ENCODE assay signal across 9 mouse cellular contexts in the genomic region with DNA sequence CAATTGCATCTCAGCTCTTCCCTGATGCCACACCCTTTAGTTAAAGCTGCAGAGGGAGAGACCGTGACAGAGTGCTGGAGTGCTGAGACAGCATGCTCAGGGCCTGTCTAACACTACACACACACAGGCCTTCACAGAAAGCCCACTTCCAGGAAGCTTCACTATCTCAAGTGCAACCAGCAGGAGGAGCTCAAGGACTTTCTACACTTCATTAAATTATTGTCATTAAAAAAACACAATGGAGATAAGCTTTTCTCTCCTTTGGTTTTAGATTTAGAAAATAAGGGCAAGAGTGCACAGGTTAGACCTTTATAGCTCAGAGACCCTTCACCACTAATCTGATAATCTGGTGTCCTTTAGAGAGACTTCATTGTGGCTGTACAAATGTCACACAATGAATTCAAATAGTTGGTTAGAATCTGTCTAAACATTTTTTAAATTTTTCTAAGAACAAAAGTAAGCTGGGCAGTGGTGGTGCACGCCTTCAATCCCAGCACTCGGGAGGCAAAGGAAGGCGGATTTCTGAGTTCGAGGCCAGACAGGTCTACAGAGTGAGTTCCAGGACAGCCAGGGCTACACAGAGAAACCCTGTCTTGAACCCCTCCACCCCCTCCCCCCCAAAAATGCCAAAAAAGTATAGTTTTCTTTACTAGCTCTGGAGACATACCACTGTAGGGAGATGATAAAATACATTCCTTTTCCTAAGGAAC. TPM values are rescaled to one million over a fixed set of nuclear protein-coding genes. Genes with fewer than 3 reads are reported as not detected.
A peak's percentile ranks its signal among the peaks of the same experiment; 100 is the strongest.
DNase-seq lines count a peak whose midpoint lies in the region; ATAC-seq and TF ChIP-seq lines count a peak whose summit lies in the region.
"Had no signal": no experiment of that assay in that cellular context is flagged by ENCODE, and none has a peak within 500 bp of the region (broad histone marks: within the 10 kb centered on the region; RNA-seq: fewer than 3 reads in every experiment).

No protein-coding gene starts in this region.

- H3K9me3 ChIP-seq in hindbrain, embryonic 15.5 days = no peaks in the 10 kb centered on the region
- no peaks in the 10 kb centered on the region for H3K9me3 ChIP-seq in limb, embryonic 14.5 days (ENCODE audit: control insufficient read depth, low read length)
- H3K9me3 ChIP-seq: limb, embryonic 12.5 days had no signal

- DNase-seq in layer of hippocampus, adult 11-12 months (ENCODE audit: low spot score) = peak; percentile 70
- no peak for DNase-seq in layer of hippocampus, adult 9-11 months
- peak; percentile 59 for DNase-seq in T-cell, adult 2 months (ENCODE audit: low spot score)
- DNase-seq in limb, embryonic 14.5 days (ENCODE audit: low spot score) = peak; percentile 70
- DNase-seq in thymus, postnatal 25 days = peak; percentile 72

- H3K4me2 ChIP-seq in hindbrain, embryonic 15.5 days = no peak overlapping the region
- H3K4me2 ChIP-seq in limb, embryonic 14.5 days (replicated peaks; ENCODE audit: low read depth, low read length, severe bottlenecking) = no peak overlapping the region
- H3K4me2 ChIP-seq: limb, embryonic 12.5 days had no signal

- ATAC-seq in erythroid progenitor cell, adult 5-6 weeks (replicated peaks; ENCODE audit: low FRiP score, poor library complexity, severe bottlenecking) = peak; percentile 65
- peak; percentile 68; the same call in 1 of the 2 replicates for ATAC-seq in hindbrain, embryonic 15.5 days (ENCODE audit: low FRiP score, low read depth)
- no peak for ATAC-seq in limb, embryonic 14.5 days (ENCODE audit: low FRiP score, low read depth)
- 0 out of 2 replicates have a peak, but pooled peaks have one; percentile 59 for ATAC-seq in monocyte, adult 5-6 weeks (replicated peaks; ENCODE audit: insufficient number of reproducible peaks, low FRiP score, low TSS enrichment, poor library complexity, severe bottlenecking)

- 57% methylated on average over 5 of the region's 5 CpGs for WGBS in hindbrain, embryonic 15.5 days
- WGBS in limb, embryonic 14.5 days = 80% methylated on average over 5 of the region's 5 CpGs

- H3K27ac ChIP-seq in hindbrain, embryonic 15.5 days (replicated peaks) = no peak overlapping the region
- H3K27ac ChIP-seq in limb, embryonic 14.5 days (replicated peaks; ENCODE audit: low read depth, low read length) = no peak overlapping the region
- H3K27ac ChIP-seq: limb, embryonic 12.5 days had no signal

- H3K27me3 ChIP-seq in hindbrain, embryonic 15.5 days = no peaks in the 10 kb centered on the region
- H3K27me3 ChIP-seq in limb, embryonic 14.5 days (ENCODE audit: control insufficient read depth, insufficient read depth, low read length) = no peaks in the 10 kb centered on the region
- H3K27me3 ChIP-seq: limb, embryonic 12.5 days had no signal

- peaks cover 22% of the 10 kb centered on the region for H3K36me3 ChIP-seq in hindbrain, embryonic 15.5 days
- peaks cover 33% of the 10 kb centered on the region for H3K36me3 ChIP-seq in limb, embryonic 14.5 days (ENCODE audit: control insufficient read depth, insufficient read depth, low read length)

- H3K9ac ChIP-seq in hindbrain, embryonic 15.5 days = no peak overlapping the region
- H3K9ac ChIP-seq in limb, embryonic 14.5 days (ENCODE audit: low read depth, low read length, severe bottlenecking) = no peak overlapping the region
- H3K9ac ChIP-seq: limb, embryonic 12.5 days had no signal

- H3K4me3 ChIP-seq in hindbrain, embryonic 15.5 days = no peak overlapping the region
- H3K4me3 ChIP-seq in limb, embryonic 14.5 days (replicated peaks; ENCODE audit: low read length) = no peak overlapping the region
- H3K4me3 ChIP-seq: limb, embryonic 12.5 days had no signal

- no peaks in the 10 kb centered on the region for H3K4me1 ChIP-seq in hindbrain, embryonic 15.5 days (replicated peaks)
- no peaks in the 10 kb centered on the region for H3K4me1 ChIP-seq in limb, embryonic 14.5 days (ENCODE audit: control insufficient read depth, insufficient read depth, low read length)
- H3K4me1 ChIP-seq: limb, embryonic 12.5 days had no signal

- no peak for TF ChIP-seq POLR2A in limb, embryonic 14.5 days (IDR thresholded peaks at IDR 0.05; ENCODE audit: borderline replicate concordance, extremely low read depth, insufficient read depth, insufficient read length)

RNA-seq across cellular contexts. Expression of a gene that starts 9.4 kb away (rescaled TPM):
- total RNA-seq in erythroid progenitor cell, adult 5-6 weeks (2015; ENCODE audit: low replicate concordance) = 169 and 205 TPM in 2 replicates
- 222 and 247 TPM in 2 replicates for total RNA-seq in erythroid progenitor cell, adult 5-6 weeks (2017; ENCODE audit: low replicate concordance)
- polyA plus RNA-seq in hindbrain, embryonic 15.5 days (2015; fragmentation: Nextera tagmentation; extraction: Ambion mirVana) = 74.1 and 75.5 TPM in 2 replicates
- 124 and 126 TPM in 2 replicates for polyA plus RNA-seq in limb, embryonic 14.5 days (2012; rRNA removed)
- polyA plus RNA-seq in limb, embryonic 14.5 days (2014; fragmentation: Nextera tagmentation; extraction: Ambion mirVana) = 193 and 207 TPM in 2 replicates
- 50.1 to 76.0 TPM (median 57.7 TPM) in 3 replicates for total RNA-seq in monocyte, adult 5-6 weeks (2017)

RNA-seq across cellular contexts. Expression of a gene that starts 40.8 kb away (rescaled TPM):
- total RNA-seq in erythroid progenitor cell, adult 5-6 weeks (2015; ENCODE audit: low replicate concordance) = 0.36 TPM in 1 of 2 replicates, not detected in the other
- 0.26 TPM in 1 of 2 replicates, not detected in the other for total RNA-seq in erythroid progenitor cell, adult 5-6 weeks (2017; ENCODE audit: low replicate concordance)
- 0.27 and 0.37 TPM in 2 replicates for polyA plus RNA-seq in hindbrain, embryonic 15.5 days (2015; fragmentation: Nextera tagmentation; extraction: Ambion mirVana)
- 0.46 and 0.52 TPM in 2 replicates for polyA plus RNA-seq in limb, embryonic 14.5 days (2012; rRNA removed)
- 0.12 and 0.17 TPM in 2 replicates for polyA plus RNA-seq in limb, embryonic 14.5 days (2014; fragmentation: Nextera tagmentation; extraction: Ambion mirVana)
- not detected in 3 replicates for total RNA-seq in monocyte, adult 5-6 weeks (2017)

RNA-seq across cellular contexts. Expression of a gene that starts 48.3 kb away (rescaled TPM):
- total RNA-seq in erythroid progenitor cell, adult 5-6 weeks (2015; ENCODE audit: low replicate concordance) = 25.2 and 66.7 TPM in 2 replicates
- 42.2 and 45.6 TPM in 2 replicates for total RNA-seq in erythroid progenitor cell, adult 5-6 weeks (2017; ENCODE audit: low replicate concordance)
- polyA plus RNA-seq in hindbrain, embryonic 15.5 days (2015; fragmentation: Nextera tagmentation; extraction: Ambion mirVana) = 137 and 139 TPM in 2 replicates
- polyA plus RNA-seq in limb, embryonic 14.5 days (2012; rRNA removed) = 40.9 and 57.0 TPM in 2 replicates
- 86.9 and 88.7 TPM in 2 replicates for polyA plus RNA-seq in limb, embryonic 14.5 days (2014; fragmentation: Nextera tagmentation; extraction: Ambion mirVana)
- total RNA-seq in monocyte, adult 5-6 weeks (2017) = 92.1 to 108 TPM (median 101 TPM) in 3 replicates
